Mouse (Mus musculus) myocyte (in vitro differentiated cells): ENCODE measurements around the gene Gm17657.

Experiments used
- MAX ChIP-seq: IDR thresholded peaks from one replicate; pipeline ENCODE4 v1.6.1; 2011; ENCODE audit warnings: low read depth, mild to moderate bottlenecking, control low read depth
- MYOD1 ChIP-seq, 3 experiments: IDR thresholded peaks; one replicate each; pipeline ENCODE4 v1.6.1; 2011; ENCODE audit warnings: control low read depth in 2 of 3, low read depth in 2 of 3, mild to moderate bottlenecking in 2 of 3, moderate library complexity in 1 of 3; ENCODE audit not compliant: insufficient read length in 2 of 3, control insufficient read depth in 1 of 3
- MYOG ChIP-seq, 3 experiments: IDR thresholded peaks; one replicate each; pipeline ENCODE4 v1.6.1; 2011; ENCODE audit warnings: control low read depth in 2 of 3, low read depth in 2 of 3, mild to moderate bottlenecking in 2 of 3; ENCODE audit not compliant: insufficient read length in 2 of 3, control insufficient read depth in 1 of 3, insufficient read depth in 1 of 3
- POLR2A ChIP-seq: IDR thresholded peaks from one replicate; pipeline ENCODE4 v1.6.1; 2011; ENCODE audit warnings: low read depth, mild to moderate bottlenecking, control low read depth, moderate library complexity; ENCODE audit not compliant: insufficient read length
- POLR2AphosphoS2 ChIP-seq: IDR thresholded peaks from one replicate; pipeline ENCODE4 v1.6.1; 2011; ENCODE audit warnings: low read depth, control low read depth; ENCODE audit not compliant: insufficient read length
- SRF ChIP-seq: IDR thresholded peaks from one replicate; pipeline ENCODE4 v1.6.1; 2011; ENCODE audit warnings: low read depth; ENCODE audit not compliant: control insufficient read depth, insufficient read length
- USF1 ChIP-seq: IDR thresholded peaks from one replicate; pipeline ENCODE4 v1.6.1; 2011; ENCODE audit warnings: low read depth, mild to moderate bottlenecking, control low read depth, moderate library complexity

- TF ChIP-seq SRF (no peak), POLR2A (no peak), USF1 (no peak), POLR2AphosphoS2 (no peak), MYOG (IDR thresholded peaks at IDR 0.05; ENCODE audit: control insufficient read depth in 1 of 3, insufficient read depth in 1 of 3, insufficient read length in 2 of 3, low read depth in 2 of 3) (no peak), MAX (no peak), MYOD1 (IDR thresholded peaks at IDR 0.05; ENCODE audit: control insufficient read depth in 1 of 3, insufficient read length in 2 of 3, low read depth in 2 of 3) (no peak)
Observed at GRCm38 (mm10) chr17:29497071-29497354, 52.4 kb downstream of the Gm17657 start.
